ENCODE assay signal across 12 mouse cellular contexts in genomic region chr2:158114931-158115330, GRCm38 (mm10). TPM values are rescaled to one million over a fixed set of nuclear protein-coding genes. Genes with fewer than 3 reads are reported as not detected.
DNase-seq lines count a peak whose midpoint lies in the region; ATAC-seq and TF ChIP-seq lines count a peak whose summit lies in the region.
"Had no signal": no experiment of that assay in that cellular context is flagged by ENCODE, and none has a peak within 500 bp of the region (broad histone marks: within the 10 kb centered on the region; RNA-seq: fewer than 3 reads in every experiment).

No protein-coding gene starts in this region.

- ATAC-seq in heart, embryonic 12.5 days (ENCODE audit: insufficient number of reproducible peaks, low FRiP score), result no peak
- ATAC-seq in lung, embryonic 14.5 days (ENCODE audit: insufficient read depth), result peak; percentile 7; the same call in 1 of the 2 replicates
- no peak for ATAC-seq in lung, postnatal 0 days
- ATAC-seq in liver, embryonic 11.5 days (replicated peaks; ENCODE audit: low FRiP score), result no peak
- no peak for ATAC-seq in forebrain, embryonic 11.5 days (replicated peaks; ENCODE audit: low FRiP score)

- no peaks in the 10 kb centered on the region for H3K27me3 ChIP-seq in heart, embryonic 12.5 days (replicated peaks)
- no peaks in the 10 kb centered on the region for H3K27me3 ChIP-seq in lung, embryonic 14.5 days (ENCODE audit: insufficient read depth, low read length)
- no peaks in the 10 kb centered on the region for H3K27me3 ChIP-seq in lung, postnatal 0 days (replicated peaks; ENCODE audit: insufficient read depth, low read length)
- H3K27me3 ChIP-seq in liver, embryonic 11.5 days (replicated peaks; ENCODE audit: control insufficient read depth, insufficient read depth, low read length), result no peaks in the 10 kb centered on the region
- H3K27me3 ChIP-seq in forebrain, embryonic 11.5 days (ENCODE audit: control insufficient read depth, insufficient read depth, low read length), result no peaks in the 10 kb centered on the region

- no peak for DNase-seq in heart, postnatal 36 days
- DNase-seq in lung, embryonic 14.5 days, result no peak
- DNase-seq in lung, postnatal 0 days (ENCODE audit: low spot score), result no peak
- no peak for DNase-seq in liver, embryonic 11.5 days (ENCODE audit: low spot score)
- DNase-seq in thymus, postnatal 25 days, result peak; percentile 25
- no peak for DNase-seq in forebrain, embryonic 11.5 days (ENCODE audit: low spot score)
- DNase-seq: cerebellum, adult 8-10 months; embryo, embryonic 11 days; lung, postnatal 10 days; right cerebral cortex, postnatal 4 days had no signal

- TF ChIP-seq CTCF in lung, embryonic 14.5 days (IDR thresholded peaks at IDR 0.05; ENCODE audit: low read depth), result no peak
- no peak for TF ChIP-seq CTCF in lung, postnatal 0 days (IDR thresholded peaks at IDR 0.05)

- intact Hi-C loops in heart, postnatal 36 days (cut with DNase I), result no loop called here

- no peak overlapping the region for H3K4me2 ChIP-seq in heart, embryonic 12.5 days
- H3K4me2 ChIP-seq in lung, embryonic 14.5 days, result no peak overlapping the region
- no peak overlapping the region for H3K4me2 ChIP-seq in lung, postnatal 0 days (replicated peaks; ENCODE audit: low read depth, low read length)
- no peak overlapping the region for H3K4me2 ChIP-seq in liver, embryonic 11.5 days
- no peak overlapping the region for H3K4me2 ChIP-seq in forebrain, embryonic 11.5 days (ENCODE audit: low read depth, low read length, severe bottlenecking)
- H3K4me2 ChIP-seq: midbrain, embryonic 11.5 days had no signal

- TF ChIP-seq EP300 in lung, postnatal 0 days (IDR thresholded peaks at IDR 0.05), result no peak

- peaks cover 42% of the 10 kb centered on the region for H3K36me3 ChIP-seq in heart, embryonic 12.5 days
- H3K36me3 ChIP-seq in lung, embryonic 14.5 days (ENCODE audit: insufficient read depth), result peaks cover 25% of the 10 kb centered on the region
- peaks cover 11% of the 10 kb centered on the region for H3K36me3 ChIP-seq in lung, postnatal 0 days (ENCODE audit: insufficient read depth, low read length)
- H3K36me3 ChIP-seq in liver, embryonic 11.5 days (ENCODE audit: control insufficient read depth, insufficient read depth, low read length), result peaks cover 5% of the 10 kb centered on the region; the same call in 1 of the 2 replicates
- H3K36me3 ChIP-seq in forebrain, embryonic 11.5 days (ENCODE audit: control insufficient read depth, insufficient read depth, low read length), result no peaks in the 10 kb centered on the region

- no peak overlapping the region for H3K4me3 ChIP-seq in heart, embryonic 12.5 days
- H3K4me3 ChIP-seq in lung, embryonic 14.5 days (ENCODE audit: low read depth, low read length), result no peak overlapping the region
- no peak overlapping the region for H3K4me3 ChIP-seq in lung, postnatal 0 days (ENCODE audit: low read depth, low read length)
- H3K4me3 ChIP-seq in liver, embryonic 11.5 days (ENCODE audit: low read depth, low read length), result no peak overlapping the region
- H3K4me3 ChIP-seq in forebrain, embryonic 11.5 days (ENCODE audit: low read depth, low read length), result no peak overlapping the region

- H3K9ac ChIP-seq in heart, embryonic 12.5 days, result 0 out of 2 replicates have a peak overlapping the region, but pooled peaks have one; percentile 37
- no peak overlapping the region for H3K9ac ChIP-seq in lung, embryonic 14.5 days
- H3K9ac ChIP-seq in lung, postnatal 0 days (replicated peaks; ENCODE audit: low read depth), result no peak overlapping the region
- no peak overlapping the region for H3K9ac ChIP-seq in liver, embryonic 11.5 days (ENCODE audit: low read depth, low read length)
- no peak overlapping the region for H3K9ac ChIP-seq in forebrain, embryonic 11.5 days (ENCODE audit: low read length)

- H3K4me1 ChIP-seq in heart, embryonic 12.5 days (replicated peaks), result peaks cover 47% of the 10 kb centered on the region
- H3K4me1 ChIP-seq in lung, embryonic 14.5 days (ENCODE audit: insufficient read depth), result peaks cover 31% of the 10 kb centered on the region
- H3K4me1 ChIP-seq in lung, postnatal 0 days (ENCODE audit: insufficient read depth, low read depth, low read length), result no peaks in the 10 kb centered on the region; the same call in 1 of the 2 replicates
- H3K4me1 ChIP-seq in liver, embryonic 11.5 days (replicated peaks; ENCODE audit: control insufficient read depth, insufficient read depth, low read length), result peaks cover 51% of the 10 kb centered on the region
- H3K4me1 ChIP-seq in forebrain, embryonic 11.5 days (replicated peaks; ENCODE audit: control insufficient read depth, insufficient read depth, low read length), result no peaks in the 10 kb centered on the region

- WGBS in heart, embryonic 12.5 days, result 33% methylated on average over 5 of the region's 5 CpGs
- 29% methylated on average over 5 of the region's 5 CpGs for WGBS in lung, embryonic 14.5 days
- WGBS in lung, postnatal 0 days, result 51% methylated on average over 5 of the region's 5 CpGs
- 66% methylated on average over 5 of the region's 5 CpGs for WGBS in liver, embryonic 11.5 days
- 85% methylated on average over 5 of the region's 5 CpGs for WGBS in forebrain, embryonic 11.5 days

- no peaks in the 10 kb centered on the region for H3K9me3 ChIP-seq in heart, embryonic 12.5 days (replicated peaks)
- H3K9me3 ChIP-seq in lung, embryonic 14.5 days (ENCODE audit: low read depth, low read length), result no peaks in the 10 kb centered on the region
- H3K9me3 ChIP-seq in lung, postnatal 0 days (ENCODE audit: low read length), result no peaks in the 10 kb centered on the region
- H3K9me3 ChIP-seq in liver, embryonic 11.5 days (ENCODE audit: control insufficient read depth, low read length), result no peaks in the 10 kb centered on the region
- H3K9me3 ChIP-seq in forebrain, embryonic 11.5 days (ENCODE audit: control insufficient read depth, low read length), result no peaks in the 10 kb centered on the region

- H3K27ac ChIP-seq in heart, embryonic 12.5 days (ENCODE audit: poor library complexity, severe bottlenecking), result peak overlapping the region; percentile 52
- peak overlapping the region; percentile 67; the same call in 1 of the 2 replicates for H3K27ac ChIP-seq in lung, embryonic 14.5 days (ENCODE audit: low read depth)
- no peak overlapping the region for H3K27ac ChIP-seq in lung, postnatal 0 days (ENCODE audit: low read length)
- H3K27ac ChIP-seq in liver, embryonic 11.5 days (ENCODE audit: low read depth, low read length), result peak overlapping the region; percentile 39; the same call in 1 of the 2 replicates
- H3K27ac ChIP-seq in forebrain, embryonic 11.5 days (ENCODE audit: low read depth, low read length), result no peak overlapping the region

RNA-seq across cellular contexts. Expression of gene Tgm2, which starts 31.3 kb away (rescaled TPM):
- 227 and 231 TPM in 2 replicates for polyA plus RNA-seq in heart, embryonic 12.5 days (2016; fragmentation: Nextera tagmentation; extraction: Ambion mirVana)
- 100 to 1,000 TPM; 237 to 310 TPM for total RNA-seq in heart, postnatal 36 days (2021)
- 40.8 and 41.7 TPM in 2 replicates for polyA plus RNA-seq in lung, embryonic 14.5 days (2014; fragmentation: Nextera tagmentation; extraction: Ambion mirVana)
- 97.0 TPM in 2 replicates for polyA plus RNA-seq in lung, postnatal 0 days (2015; fragmentation: Nextera tagmentation; extraction: Ambion mirVana)
- polyA plus RNA-seq in liver, embryonic 11.5 days (2014; fragmentation: Nextera tagmentation; extraction: Ambion mirVana), result 49.5 and 49.7 TPM in 2 replicates
- 4.2 and 4.7 TPM in 2 replicates for polyA plus RNA-seq in forebrain, embryonic 11.5 days (2014; fragmentation: Nextera tagmentation; extraction: Ambion mirVana)

Comparison
In these comparisons a context has a peak if more than half of its experiments do, and no peak if none do; other contexts are left out.
1. H3K27ac ChIP-seq: peak in heart, embryonic 12.5 days (single experiment), lung, embryonic 14.5 days (single experiment) and liver, embryonic 11.5 days (single experiment); none in lung, postnatal 0 days (single experiment) and forebrain, embryonic 11.5 days (single experiment).